Mouse (Mus musculus) limb, embryonic 15.5 days (tissue): ENCODE results near the gene Acbd6. TPM values are rescaled to one million over a fixed set of nuclear protein-coding genes. Genes with fewer than 3 reads are reported as not detected.

Experiments used
- ATAC-seq: fragments of 200-750 bp; cut with Nextera tagmentation; 2 replicates; pipeline ENCODE4 v1.8.0; 2017; ENCODE audit warnings: low read depth, moderate TSS enrichment; ENCODE audit not compliant: insufficient number of reproducible peaks, low FRiP score, low TSS enrichment
- H3K27ac ChIP-seq: fragments of 300-500 bp; sonication (generic); 2 replicates; pipeline ENCODE4 v1.5.1; 2015; ENCODE audit warnings: moderate library complexity, mild to moderate bottlenecking, inconsistent platforms
- H3K27me3 ChIP-seq: fragments of 300-500 bp; sonication (generic); 2 replicates; pipeline ENCODE4 v1.6.1; 2015; ENCODE audit warnings: inconsistent platforms
- H3K36me3 ChIP-seq: fragments of 300-500 bp; sonication (generic); 2 replicates; pipeline ENCODE4 v1.6.1; 2015; ENCODE audit warnings: inconsistent platforms
- H3K4me1 ChIP-seq: fragments of 300-500 bp; sonication (generic); 2 replicates; pipeline ENCODE4 v1.6.1; 2015; ENCODE audit warnings: inconsistent platforms
- H3K4me2 ChIP-seq: fragments of 300-500 bp; sonication (generic); 2 replicates; pipeline ENCODE4 v1.6.1; 2015; ENCODE audit warnings: mild to moderate bottlenecking, inconsistent platforms
- H3K4me3 ChIP-seq: fragments of 300-500 bp; sonication (generic); 2 replicates; pipeline ENCODE4 v1.5.1; 2015; ENCODE audit warnings: mild to moderate bottlenecking, inconsistent platforms
- H3K9ac ChIP-seq: fragments of 300-500 bp; sonication (generic); 2 replicates; pipeline ENCODE4 v1.6.1; 2015; ENCODE audit warnings: inconsistent platforms
- H3K9me3 ChIP-seq: fragments of 300-500 bp; sonication (generic); 2 replicates; pipeline ENCODE4 v1.6.1; 2016; ENCODE audit warnings: inconsistent platforms
- whole genome bisulfite sequencing: fragments of 180-500 bp; shearing (Covaris S2); methylation state at CpG from one replicate; pipeline ENCODE4 v1.1.7; 2015; 5-methylcytosine and 5-hydroxymethylcytosine counted together
- polyA plus RNA-seq: library from polyadenylated mRNA; unstranded; fragments of >200 nt; fragmentation: Nextera tagmentation; extraction: Ambion mirVana; gene quantifications from 2 replicates; pipeline ENCODE4 v1.2.1, GENCODE M21; 2015

The Acbd6 gene
- polyA plus RNA-seq, 1 experiment from 2014 or later = 73.4 TPM

- Histone ChIP-seq H3K9me3 (no peaks in the 10 kb centered on the region), H3K27ac (no peak overlapping the region), H3K27me3 (no peaks in the 10 kb centered on the region; the same call in 1 of the 2 replicates), H3K36me3 (no peaks in the 10 kb centered on the region), H3K9ac (no peak overlapping the region), H3K4me3 (no peak overlapping the region), H3K4me2 (no peak overlapping the region), H3K4me1 (no peaks in the 10 kb centered on the region)
- 66% methylated on average over 2 of the region's 2 CpGs for WGBS
- ATAC-seq = no peak
Measured at GRCm38 (mm10) chr1:155713306-155713705, 155.4 kb downstream of the Acbd6 start.

GRCm38 (mm10) chr1:155715366-155715765 is 157.4 kb downstream of the Acbd6 start:
- no peaks in the 10 kb centered on the region for H3K9me3 ChIP-seq
- peaks cover 1% of the 10 kb centered on the region; the same call in 1 of the 2 replicates for H3K27me3 ChIP-seq
- no peaks in the 10 kb centered on the region for H3K36me3 ChIP-seq
- H3K4me1 ChIP-seq = no peaks in the 10 kb centered on the region
- no peak overlapping the region for H3K4me2 ChIP-seq
- H3K9ac ChIP-seq = no peak overlapping the region
- H3K4me3 ChIP-seq = no peak overlapping the region
- H3K27ac ChIP-seq = no peak overlapping the region
- ATAC-seq = no peak

- no peak overlapping the region for H3K9ac ChIP-seq
- H3K36me3 ChIP-seq = no peaks in the 10 kb centered on the region
- peaks cover 7% of the 10 kb centered on the region; the same call in 1 of the 2 replicates for H3K27me3 ChIP-seq
- no peak overlapping the region for H3K4me2 ChIP-seq
- no peak overlapping the region for H3K27ac ChIP-seq
- no peak for ATAC-seq
- H3K4me1 ChIP-seq = no peaks in the 10 kb centered on the region
- no peaks in the 10 kb centered on the region for H3K9me3 ChIP-seq
- 89% methylated on average over 12 of the region's 12 CpGs for whole genome bisulfite sequencing
- H3K4me3 ChIP-seq = no peak overlapping the region
Measured at GRCm38 (mm10) chr1:155717301-155717700, 159.4 kb downstream of the Acbd6 start.

- H3K4me1 ChIP-seq = no peaks in the 10 kb centered on the region
Measured at GRCm38 (mm10) chr1:155718851-155719250, 160.9 kb downstream of the Acbd6 start.

GRCm38 (mm10) chr1:155720006-155720405 is 162.1 kb downstream of the Acbd6 start:
- Histone ChIP-seq H3K36me3 (no peaks in the 10 kb centered on the region), H3K9ac (no peak overlapping the region), H3K9me3 (no peaks in the 10 kb centered on the region), H3K27me3 (peaks cover 32% of the 10 kb centered on the region), H3K4me2 (no peak overlapping the region), H3K4me3 (no peak overlapping the region), H3K4me1 (no peaks in the 10 kb centered on the region), H3K27ac (no peak overlapping the region)
- ATAC-seq = no peak
- WGBS = 26% methylated on average over 5 of the region's 5 CpGs

More at GRCm38 (mm10) chr1:155718851-155719250, 160.9 kb downstream of the Acbd6 start:
- Histone ChIP-seq H3K27ac (no peak overlapping the region), H3K9me3 (no peaks in the 10 kb centered on the region), H3K36me3 (no peaks in the 10 kb centered on the region), H3K9ac (no peak overlapping the region), H3K4me2 (no peak overlapping the region), H3K4me3 (no peak overlapping the region), H3K27me3 (peaks cover 20% of the 10 kb centered on the region)
- 68% methylated on average over 3 of the region's 3 CpGs for WGBS
- ATAC-seq = no peak

- no peak for ATAC-seq
- WGBS = 38% methylated on average over 8 of the region's 8 CpGs
- Histone ChIP-seq H3K36me3 (no peaks in the 10 kb centered on the region), H3K4me3 (no peak overlapping the region), H3K4me2 (no peak overlapping the region), H3K9me3 (no peaks in the 10 kb centered on the region), H3K9ac (no peak overlapping the region), H3K27me3 (peaks cover 40% of the 10 kb centered on the region), H3K27ac (no peak overlapping the region), H3K4me1 (no peaks in the 10 kb centered on the region)
Measured at GRCm38 (mm10) chr1:155721443-155721842, 163.5 kb downstream of the Acbd6 start.

- Histone ChIP-seq H3K27ac (no peak overlapping the region), H3K4me2 (peak overlapping the region; percentile 14; the same call in 1 of the 2 replicates), H3K4me3 (no peak overlapping the region), H3K27me3 (peaks cover 44% of the 10 kb centered on the region), H3K9me3 (no peaks in the 10 kb centered on the region), H3K9ac (no peak overlapping the region), H3K36me3 (no peaks in the 10 kb centered on the region), H3K4me1 (no peaks in the 10 kb centered on the region)
- 1% methylated on average over 13 of the region's 13 CpGs for WGBS
- no peak for ATAC-seq
Measured at GRCm38 (mm10) chr1:155722185-155722584, 164.3 kb downstream of the Acbd6 start.

- Histone ChIP-seq H3K27ac (no peak overlapping the region), H3K36me3 (no peaks in the 10 kb centered on the region), H3K9ac (no peak overlapping the region), H3K4me2 (no peak overlapping the region), H3K27me3 (peaks cover 62% of the 10 kb centered on the region), H3K4me1 (no peaks in the 10 kb centered on the region), H3K4me3 (no peak overlapping the region), H3K9me3 (no peaks in the 10 kb centered on the region)
- 73% methylated on average over 3 of the region's 3 CpGs for WGBS
- ATAC-seq = no peak
Measured at GRCm38 (mm10) chr1:155724301-155724700, 166.4 kb downstream of the Acbd6 start.

- H3K27ac ChIP-seq = no peak overlapping the region
- H3K4me3 ChIP-seq = no peak overlapping the region
- H3K4me1 ChIP-seq = no peaks in the 10 kb centered on the region
- no peak for ATAC-seq
- no peak overlapping the region for H3K9ac ChIP-seq
- peaks cover 73% of the 10 kb centered on the region for H3K27me3 ChIP-seq
- H3K36me3 ChIP-seq = no peaks in the 10 kb centered on the region
- no peaks in the 10 kb centered on the region for H3K9me3 ChIP-seq
- 78% methylated on average over 2 of the region's 2 CpGs for WGBS
- no peak overlapping the region for H3K4me2 ChIP-seq
Measured at GRCm38 (mm10) chr1:155725876-155726275, 168.0 kb downstream of the Acbd6 start.

GRCm38 (mm10) chr1:155727830-155728229 is 169.9 kb downstream of the Acbd6 start:
- peaks cover 87% of the 10 kb centered on the region for H3K27me3 ChIP-seq
- WGBS = 20% methylated on average over 10 of the region's 10 CpGs
- H3K4me1 ChIP-seq = no peaks in the 10 kb centered on the region
- no peak for ATAC-seq
- H3K4me3 ChIP-seq = no peak overlapping the region
- H3K9ac ChIP-seq = no peak overlapping the region
- no peaks in the 10 kb centered on the region for H3K36me3 ChIP-seq
- no peak overlapping the region for H3K27ac ChIP-seq
- H3K4me2 ChIP-seq = no peak overlapping the region
- no peaks in the 10 kb centered on the region for H3K9me3 ChIP-seq

- no peak for ATAC-seq
- Histone ChIP-seq H3K36me3 (no peaks in the 10 kb centered on the region), H3K9ac (no peak overlapping the region), H3K27me3 (peaks cover 85% of the 10 kb centered on the region), H3K4me3 (no peak overlapping the region), H3K4me2 (no peak overlapping the region), H3K9me3 (no peaks in the 10 kb centered on the region), H3K27ac (no peak overlapping the region), H3K4me1 (no peaks in the 10 kb centered on the region)
- 3% methylated on average over 23 of the region's 23 CpGs for WGBS
Measured at GRCm38 (mm10) chr1:155729113-155729795, 171.3 kb downstream of the Acbd6 start.

GRCm38 (mm10) chr1:155731156-155731555 is 173.2 kb downstream of the Acbd6 start:
- no peak overlapping the region for H3K27ac ChIP-seq
- peaks cover 87% of the 10 kb centered on the region for H3K27me3 ChIP-seq
- H3K9me3 ChIP-seq = no peaks in the 10 kb centered on the region
- 3% methylated on average over 2 of the region's 2 CpGs for WGBS
- H3K4me1 ChIP-seq = no peaks in the 10 kb centered on the region
- no peak for ATAC-seq
- H3K4me2 ChIP-seq = no peak overlapping the region
- no peak overlapping the region for H3K4me3 ChIP-seq
- no peak overlapping the region for H3K9ac ChIP-seq
- H3K36me3 ChIP-seq = no peaks in the 10 kb centered on the region
